Mouse (Mus musculus): ENCODE results near the gene BC024063. TPM values are rescaled to one million over a fixed set of nuclear protein-coding genes. Genes with fewer than 3 reads are reported as not detected.
"Not testable (repeated sequence)": the region's sequence is repeated elsewhere in the genome, so short reads cannot be mapped to it uniquely, and the experiment has no call there.

Gene BC024063
- 1 to 10 TPM; 6.2 TPM for total RNA-seq (2021)
- long read RNA-seq, experiment 1, transcript BC024063-201 (4 exons, 2,726 nt) = major isoform, 6 of 6 reads
- long read RNA-seq, experiment 1, partial matches to known transcripts = 0 of 6 reads
- long read RNA-seq, experiment 1, other reads (novel, unspliced or antisense) = 0 of 6 reads
- long read RNA-seq, experiment 2, partial matches to known transcripts = 0 of 5 reads
- long read RNA-seq, experiment 2, other reads (novel, unspliced or antisense) = 1 of 5 reads

DNA sequence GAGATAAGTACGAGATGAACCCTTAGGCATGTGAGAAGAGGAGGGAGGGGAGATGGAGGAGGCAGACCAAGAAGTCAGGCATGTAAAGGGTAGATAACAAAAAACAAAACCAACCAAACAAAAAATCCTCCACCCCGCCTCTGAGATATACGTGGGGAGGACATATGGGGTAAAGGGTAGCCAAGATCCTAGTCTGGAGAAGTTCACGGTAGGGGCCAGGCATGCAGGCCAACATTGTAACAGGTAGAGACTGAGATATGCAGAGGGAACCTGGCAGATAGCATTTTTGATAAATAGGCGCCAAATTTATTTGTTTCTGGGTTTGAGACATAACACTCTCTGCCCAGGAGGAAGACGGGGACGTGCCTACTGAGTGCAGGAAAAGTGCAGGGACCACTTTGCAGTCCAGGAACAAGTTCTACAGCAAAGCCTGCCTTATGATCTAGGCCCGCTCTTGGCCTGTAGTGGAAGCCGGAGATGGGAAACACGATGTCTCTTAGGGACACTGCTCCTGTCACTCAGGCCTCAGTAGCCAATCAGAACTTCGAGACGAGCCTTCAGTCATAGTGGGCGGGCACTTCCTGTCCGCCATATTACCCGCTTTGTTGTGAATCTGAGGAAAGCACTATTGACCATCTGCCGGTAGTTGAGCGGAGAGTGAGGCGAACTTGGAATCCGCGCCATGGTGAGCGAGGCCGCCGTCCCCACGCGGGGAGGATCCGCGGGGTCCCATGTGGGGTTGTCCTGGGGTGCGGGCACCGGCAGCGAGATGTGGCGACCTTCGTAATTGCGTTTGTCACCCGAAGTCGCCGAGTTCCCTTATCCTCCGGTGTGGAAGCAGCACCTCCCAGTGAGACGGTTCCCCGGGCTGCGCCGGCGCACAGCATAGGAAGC, at the start of gene BC024063:
TSS of gene BC024063 (plus strand) at position 626 of the 894 bp plus-strand sequence.
- DNase-seq (ENCODE audit: low spot score in 2 of 2) = peak; percentile 74 to 78

DNA sequence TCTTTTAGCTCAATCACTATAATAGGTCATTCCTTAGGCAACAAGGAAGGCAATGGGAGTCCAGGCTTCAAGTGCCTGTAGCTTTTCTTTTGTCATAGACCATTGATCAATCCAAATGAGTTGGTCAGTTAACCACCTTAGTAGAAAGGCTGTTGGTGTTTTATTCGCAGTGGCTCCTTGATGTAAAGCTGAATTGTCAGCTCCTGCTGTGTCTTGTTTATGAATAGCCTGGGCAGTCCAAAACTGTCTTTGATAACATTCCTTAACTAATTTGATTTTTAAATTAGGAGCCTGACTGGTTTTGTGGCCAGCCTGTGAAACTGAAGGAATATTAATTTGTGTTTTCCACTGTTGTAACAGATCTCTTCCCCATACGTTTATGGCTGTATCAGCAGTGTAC, 41.0 kb upstream of the BC024063 start:
- no peak for DNase-seq (ENCODE audit: low spot score in 2 of 2)

DNA sequence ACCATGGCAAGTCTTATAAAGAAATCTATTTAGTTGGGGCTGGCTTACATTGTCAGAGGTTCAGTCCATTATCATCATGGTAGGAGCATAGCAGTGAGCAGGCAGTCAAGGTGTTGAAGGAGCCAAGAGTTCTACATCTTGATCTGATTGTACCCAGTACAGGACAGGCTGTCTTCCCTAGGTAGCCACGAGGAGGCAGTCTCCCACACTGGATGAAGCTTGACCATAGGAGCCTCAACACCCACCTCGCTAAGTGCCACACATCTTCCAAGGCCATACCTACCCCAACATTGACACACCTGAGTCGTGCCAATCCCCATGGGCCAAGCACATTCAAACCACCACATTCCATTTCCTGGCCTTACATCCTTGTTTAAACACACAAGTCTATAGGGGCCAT, 36.5 kb upstream of the BC024063 start:
- DNase-seq (ENCODE audit: low spot score in 2 of 2) = no peak

DNA sequence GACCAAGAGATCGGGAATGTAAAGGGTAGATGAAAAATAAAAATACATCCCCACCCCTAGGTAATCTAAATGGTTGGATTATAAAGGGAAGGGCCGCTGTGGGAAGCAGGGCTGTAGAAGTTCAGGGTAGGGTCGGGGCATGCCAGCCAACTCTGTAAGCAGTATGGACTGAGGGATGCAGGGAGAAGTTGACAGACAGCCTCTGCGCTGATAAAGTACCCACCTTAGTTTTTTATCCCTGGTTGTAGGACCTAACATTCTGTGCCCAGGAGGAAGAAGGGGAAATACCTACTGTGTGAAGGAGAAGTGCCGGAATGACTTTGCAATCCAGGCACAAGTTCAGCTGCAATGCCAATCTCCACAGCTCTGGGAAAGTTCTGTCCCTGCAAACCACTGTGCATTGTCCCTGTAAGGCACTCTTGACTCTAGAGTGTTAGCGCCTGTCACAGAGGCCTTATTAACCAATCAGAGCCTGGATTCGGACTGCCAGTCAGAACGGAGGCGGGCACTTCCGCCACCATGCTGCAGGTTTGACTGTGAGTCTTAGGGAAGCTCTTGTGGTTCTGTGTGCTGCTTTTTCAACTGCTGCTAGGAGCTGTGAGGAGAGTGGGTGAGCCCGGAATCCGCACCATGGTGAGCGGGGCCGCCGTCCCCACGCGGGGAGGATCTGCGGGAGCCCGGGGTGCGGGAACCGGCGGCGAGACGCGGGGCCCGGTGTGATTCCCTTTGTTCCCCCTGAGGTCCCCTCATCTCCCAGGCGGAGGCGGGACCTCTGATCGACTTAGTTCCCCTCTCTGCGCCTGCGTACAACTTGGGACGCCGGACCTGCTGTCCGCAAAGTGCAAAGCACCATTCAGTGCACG, 35.3 kb upstream of the BC024063 start, which contains the start of gene Zfp873:
TSS of gene Zfp873 (plus strand) at position 527 of the 863 bp plus-strand sequence.
- DNase-seq (ENCODE audit: low spot score in 2 of 2) = peak; percentile 93 to 94

DNA sequence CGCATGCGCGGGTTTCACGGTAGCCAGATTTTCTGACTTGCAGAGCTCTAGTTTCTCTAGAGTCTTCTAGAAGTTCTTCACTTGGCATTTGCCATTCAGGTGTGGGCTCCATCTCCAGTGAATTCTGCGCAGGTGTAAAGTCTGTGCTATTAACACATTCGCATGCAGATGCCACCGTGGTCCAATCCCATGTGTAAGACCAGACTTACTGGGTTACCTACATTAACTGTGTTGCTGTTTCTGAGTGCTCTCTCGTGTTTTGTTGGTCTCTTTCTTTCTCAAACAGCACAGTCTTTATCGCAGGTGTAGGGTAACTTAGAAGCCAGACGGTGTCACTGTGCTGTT, 34.7 kb upstream of the BC024063 start:
- DNase-seq (ENCODE audit: low spot score in 2 of 2) = not testable (repeated sequence)

DNA sequence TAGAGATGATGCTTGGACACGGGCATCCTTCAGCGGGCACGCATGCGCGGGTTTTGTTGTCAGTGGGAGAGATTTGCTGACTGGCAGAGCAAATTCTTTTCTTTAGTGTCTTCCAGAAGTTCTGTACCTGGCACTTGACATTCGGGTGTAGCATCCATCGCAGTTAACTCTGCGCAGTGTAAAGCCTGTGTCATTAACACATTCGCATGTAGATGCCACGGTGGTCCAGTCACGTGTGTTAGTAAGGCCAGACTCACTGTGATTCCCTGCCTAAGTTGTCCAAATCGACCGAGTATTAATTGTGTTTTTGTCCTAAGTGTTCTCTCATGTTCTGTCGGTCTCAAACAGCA, 444 bp downstream of the BC024063 start:
- DNase-seq (ENCODE audit: low spot score in 2 of 2) = not testable (repeated sequence)

DNA sequence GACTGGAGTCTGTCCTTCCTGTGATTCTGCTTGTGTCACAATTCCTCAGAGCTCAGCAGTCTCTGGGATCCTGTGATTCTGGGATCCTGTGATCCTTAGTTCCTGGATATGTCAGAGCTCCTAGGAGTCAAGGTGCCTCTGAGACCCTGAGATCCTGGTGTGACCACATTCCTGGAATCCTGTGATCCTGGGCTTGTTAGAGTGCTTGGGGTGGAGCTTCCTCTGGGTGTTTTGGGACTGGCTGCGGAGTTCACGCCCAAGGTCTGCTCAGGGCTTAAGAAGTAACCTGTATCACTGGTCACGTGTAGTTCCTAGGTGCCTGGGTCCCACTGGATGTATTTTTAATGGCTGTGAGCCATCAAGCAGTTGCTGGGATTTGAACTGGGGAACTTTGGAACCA, 34.1 kb downstream of the BC024063 start:
- DNase-seq (ENCODE audit: low spot score in 2 of 2) = no peak

DNA sequence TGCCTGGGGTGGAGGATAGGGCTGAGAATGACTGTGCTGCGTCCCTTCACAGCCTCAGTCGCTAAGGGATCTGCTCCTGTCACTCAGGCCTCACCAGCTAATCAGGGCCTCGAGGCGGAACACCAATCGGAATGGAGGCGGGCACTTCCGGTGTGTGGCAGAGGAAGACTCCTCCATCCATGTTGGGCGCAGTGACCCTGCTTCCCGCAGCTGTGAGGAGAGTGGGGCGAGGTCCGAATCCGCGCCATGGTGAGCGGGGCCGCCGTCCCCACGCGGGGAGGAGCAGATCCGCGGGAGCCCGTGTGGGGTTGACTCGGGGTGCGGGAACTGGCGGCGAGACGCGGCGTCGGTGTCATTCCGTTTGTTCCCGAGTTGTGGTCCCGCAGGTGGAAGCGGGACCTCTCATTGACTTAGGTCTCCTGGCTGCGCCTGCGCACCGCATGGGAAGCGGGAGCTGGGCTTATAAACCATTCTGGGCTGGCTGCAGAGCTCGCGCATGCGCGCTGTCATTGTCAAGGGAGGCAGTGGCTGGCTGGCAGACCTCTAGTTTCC, 44.8 kb downstream of the BC024063 start, which contains the start of gene AU041133:
TSS of gene AU041133 (plus strand) at position 164 of the 552 bp plus-strand sequence.
- DNase-seq (ENCODE audit: low spot score in 2 of 2) = peak; percentile 91 to 92

DNA sequence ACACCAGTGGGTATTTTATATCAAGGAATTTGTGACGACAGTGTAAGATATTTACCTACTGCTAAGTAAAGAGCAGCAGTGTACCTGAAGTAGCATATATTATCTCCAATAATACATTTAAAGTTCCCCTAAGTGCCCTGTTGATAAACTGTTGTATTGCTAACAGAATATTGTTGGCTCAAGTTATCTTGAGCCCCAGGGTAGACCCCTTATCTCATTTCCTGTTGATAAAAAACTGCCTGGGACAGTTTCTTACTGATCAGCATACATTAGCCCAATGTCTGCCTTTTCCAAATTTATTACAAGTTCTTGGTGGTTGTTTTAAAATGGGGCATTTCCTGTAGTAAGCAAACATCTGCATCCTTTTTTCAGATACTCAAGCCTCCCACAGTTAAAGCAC, 62.1 kb downstream of the BC024063 start:
- no peak for DNase-seq (ENCODE audit: low spot score in 2 of 2)

DNA sequence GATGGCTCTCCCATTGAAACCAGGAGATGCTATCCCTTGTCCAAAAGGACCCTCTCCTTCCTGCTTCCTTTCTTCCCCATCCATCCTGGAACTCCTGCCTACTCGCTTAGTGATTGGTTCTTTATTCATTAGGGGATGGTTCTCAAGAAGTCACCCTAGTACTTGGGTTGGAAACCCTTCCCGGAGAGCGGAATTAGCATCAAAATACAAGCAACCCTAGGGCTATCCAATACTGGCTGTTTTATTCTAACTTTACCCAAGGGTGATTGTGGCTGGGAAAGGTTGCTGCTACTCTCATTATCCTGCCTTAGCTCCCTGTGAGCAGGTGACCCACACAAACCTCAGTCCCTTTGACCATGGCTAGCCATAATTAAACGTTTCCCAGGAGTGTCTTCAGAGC, 64.4 kb downstream of the BC024063 start:
- DNase-seq (ENCODE audit: low spot score in 2 of 2) = no peak

Other genes with a start within 250 kb of the BC024063 start
- gene Gm32687, start 219.4 kb upstream of the BC024063 start, total RNA-seq (2021) = 1 to 10 TPM; 3.4 to 4.6 TPM
- 1 to 10 TPM; 2.9 to 3.1 TPM for gene Zfp781, start 152.9 kb upstream of the BC024063 start, total RNA-seq (2021)
- gene Zfp873, start 35.2 kb upstream of the BC024063 start, total RNA-seq (2021) = 10 to 100 TPM; 11.8 to 11.9 TPM
- 10 to 100 TPM; 10.2 to 10.9 TPM for gene AU041133, start 44.7 kb downstream of the BC024063 start, total RNA-seq (2021)
- gene Zfp938, start 157.9 kb downstream of the BC024063 start, total RNA-seq (2021) = 10 to 100 TPM; 23.1 to 25.5 TPM
- gene 4932415D10Rik, start 233.2 kb downstream of the BC024063 start, total RNA-seq (2021) = under 1 TPM in 1 of 2 experiments, not detected in 1; 0.05 TPM

All from layer of hippocampus, postnatal 14 days (tissue).